Mouse (Mus musculus): ENCODE measurements around the gene Epas1.

The Epas1 gene

GRCm38 (mm10) chr17:86787805-86788204 is 34.3 kb downstream of the Epas1 start:
- no peak for DNase-seq (ENCODE audit: low spot score)

GRCm38 (mm10) chr17:86788316-86788715 is 34.8 kb downstream of the Epas1 start:
- no peak for DNase-seq (ENCODE audit: low spot score)

GRCm38 (mm10) chr17:86791925-86792324 is 38.4 kb downstream of the Epas1 start:
- no peak for DNase-seq (ENCODE audit: low spot score)

- no peak for DNase-seq (ENCODE audit: low spot score)
Measured at GRCm38 (mm10) chr17:86795773-86796172, 42.3 kb downstream of the Epas1 start.

- no peak for DNase-seq (ENCODE audit: low spot score)
Measured at GRCm38 (mm10) chr17:86797031-86797430, 43.5 kb downstream of the Epas1 start.

- DNase-seq (ENCODE audit: low spot score) = no peak
Measured at GRCm38 (mm10) chr17:86798460-86798859, 45.0 kb downstream of the Epas1 start.

GRCm38 (mm10) chr17:86798951-86799350 is 45.5 kb downstream of the Epas1 start:
- no peak for DNase-seq (ENCODE audit: low spot score)

GRCm38 (mm10) chr17:86800535-86800934 is 47.0 kb downstream of the Epas1 start:
- no peak for DNase-seq (ENCODE audit: low spot score)

- DNase-seq (ENCODE audit: low spot score) = no peak
Measured at GRCm38 (mm10) chr17:86801213-86801815, 47.8 kb downstream of the Epas1 start.

GRCm38 (mm10) chr17:86801876-86802275 is 48.4 kb downstream of the Epas1 start:
- DNase-seq (ENCODE audit: low spot score) = no peak

GRCm38 (mm10) chr17:86802351-86802985 is 49.0 kb downstream of the Epas1 start:
- no peak for DNase-seq (ENCODE audit: low spot score)

- DNase-seq (ENCODE audit: low spot score) = no peak
Measured at GRCm38 (mm10) chr17:86803147-86803546, 49.6 kb downstream of the Epas1 start.

- DNase-seq (ENCODE audit: low spot score) = no peak
Measured at GRCm38 (mm10) chr17:86803653-86804052, 50.2 kb downstream of the Epas1 start.

GRCm38 (mm10) chr17:86812029-86812428 is 58.5 kb downstream of the Epas1 start:
- peak; percentile 29 for DNase-seq (ENCODE audit: low spot score)

- peak; percentile 45 for DNase-seq (ENCODE audit: low spot score)
Measured at GRCm38 (mm10) chr17:86814320-86814719, 60.8 kb downstream of the Epas1 start.

GRCm38 (mm10) chr17:86815016-86815865 is 61.7 kb downstream of the Epas1 start:
- DNase-seq (ENCODE audit: low spot score) = no peak

GRCm38 (mm10) chr17:86822017-86822737 is 68.7 kb downstream of the Epas1 start:
- no peak for DNase-seq (ENCODE audit: low spot score)

- no peak for DNase-seq (ENCODE audit: low spot score)
Measured at GRCm38 (mm10) chr17:86824502-86825162, 71.1 kb downstream of the Epas1 start.

- DNase-seq (ENCODE audit: low spot score) = no peak
Measured at GRCm38 (mm10) chr17:86825163-86825902, 71.8 kb downstream of the Epas1 start.

- no peak for DNase-seq (ENCODE audit: low spot score)
Measured at GRCm38 (mm10) chr17:86826376-86826775, 72.9 kb downstream of the Epas1 start.

Measured in yolk sac, embryonic 10.5 days (tissue).